Mouse (Mus musculus): ENCODE data around the gene Ddx55. TPM values are rescaled to one million over a fixed set of nuclear protein-coding genes. Genes with fewer than 3 reads are reported as not detected.
"Not testable (repeated sequence)": the region's sequence is repeated elsewhere in the genome, so short reads cannot be mapped to it uniquely, and the experiment has no call there.

Ddx55 gene
- total RNA-seq, 2 experiments from 2014 or later: 4.3 to 4.8 TPM

- peak; percentile 36 for DNase-seq
These were observed 13.6 kb upstream of the Ddx55 start for GRCm38 (mm10) chr5:124538813-124539792.

DNA sequence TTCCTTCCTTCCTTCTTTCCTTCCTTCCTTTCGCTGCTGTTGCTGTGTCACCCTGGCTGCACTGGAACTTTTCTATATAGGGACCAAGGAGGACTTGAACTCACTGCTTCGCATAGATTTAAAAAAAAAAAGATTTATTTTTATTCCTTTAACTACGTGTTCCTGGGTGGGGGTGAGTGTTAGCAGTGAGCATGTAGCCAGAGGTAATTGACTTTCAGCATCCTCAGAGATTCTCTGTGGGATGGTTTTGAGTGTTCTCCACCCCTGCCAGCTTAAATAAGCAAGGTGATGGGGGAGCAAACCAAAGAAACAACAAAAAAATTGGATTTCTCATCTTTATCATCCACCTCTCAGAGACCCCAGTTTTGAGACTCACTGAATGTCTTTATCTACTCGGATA is 12.8 kb upstream of the Ddx55 start:
- DNase-seq: no peak

DNA sequence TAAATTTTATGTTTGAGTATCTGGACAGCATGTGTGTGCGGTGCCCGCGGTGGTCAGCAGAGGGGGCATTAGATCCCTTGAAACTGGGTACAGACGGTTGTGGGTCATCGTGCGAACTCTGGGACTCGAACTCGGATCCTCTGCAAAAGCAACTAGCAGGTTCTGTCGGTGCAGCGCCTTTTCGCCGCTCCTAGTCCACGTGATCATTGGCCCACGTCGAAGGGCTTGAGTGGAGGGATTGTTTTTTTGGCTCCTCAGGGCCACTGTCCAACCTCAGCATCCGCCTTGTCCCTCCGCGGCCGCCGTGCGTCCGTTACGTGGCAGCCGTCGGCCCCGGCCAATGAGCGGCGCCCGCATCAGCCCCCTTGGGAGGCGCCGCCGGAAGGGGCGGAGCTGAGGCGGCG is 12.3 kb upstream of the Ddx55 start, which contains the start of gene Tmed2:
Gene Tmed2 (plus strand): TSS at position 313 of the 404 bp plus-strand sequence.
- peak; percentile 96 for DNase-seq

DNA sequence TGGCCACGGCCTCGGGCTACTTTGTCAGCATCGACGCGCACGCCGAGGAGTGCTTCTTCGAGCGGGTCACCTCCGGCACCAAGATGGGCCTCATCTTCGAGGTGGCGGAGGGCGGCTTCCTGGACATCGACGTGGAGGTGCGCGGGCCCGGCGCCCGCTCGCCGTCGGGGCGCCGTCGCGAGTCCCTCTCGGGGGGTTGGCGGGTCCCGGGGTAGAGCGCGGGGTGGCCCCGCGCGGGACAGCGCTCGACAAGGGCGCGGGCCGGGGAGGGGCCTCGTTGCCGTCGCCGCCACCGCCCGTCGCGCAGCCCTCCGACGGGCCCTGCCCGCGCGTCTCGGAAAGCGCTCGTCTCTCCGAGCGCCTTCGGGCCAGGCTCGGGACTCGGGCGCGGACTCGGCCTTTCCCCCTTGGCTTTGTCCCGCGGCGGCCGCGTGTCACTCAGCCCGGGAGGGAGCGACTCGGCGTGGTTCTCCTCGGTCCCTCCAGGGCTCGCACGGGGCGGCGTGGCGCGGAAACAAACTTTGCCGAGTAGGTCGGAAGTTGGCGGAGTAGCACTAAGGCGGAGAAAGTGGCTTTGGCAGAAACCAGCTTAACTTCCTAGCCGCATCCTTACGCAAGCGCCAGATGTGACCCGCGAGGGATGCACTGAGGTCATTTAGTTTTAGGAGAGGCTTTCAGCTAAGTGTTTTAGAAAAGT is 11.6 kb upstream of the Ddx55 start:
- DNase-seq: peak; percentile 80

DNA sequence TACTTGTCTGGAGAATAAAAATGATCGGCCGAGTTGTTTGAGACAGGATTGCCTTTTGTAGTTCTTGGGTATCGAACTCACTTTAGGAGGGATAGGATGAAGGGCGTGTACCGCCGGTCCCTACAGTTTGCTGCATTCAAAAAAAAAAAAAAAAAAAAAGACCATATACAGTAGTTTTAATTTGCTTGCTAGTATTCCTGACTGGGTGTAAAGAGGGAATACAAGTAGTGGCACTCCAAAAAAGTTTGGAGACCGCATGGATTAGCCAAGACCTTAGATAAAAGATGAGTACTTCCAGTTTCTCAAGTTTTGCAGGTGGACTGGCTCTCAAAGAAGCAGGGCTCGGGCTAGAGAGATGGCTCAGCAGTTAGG is 11.1 kb upstream of the Ddx55 start:
- DNase-seq: no peak

DNA sequence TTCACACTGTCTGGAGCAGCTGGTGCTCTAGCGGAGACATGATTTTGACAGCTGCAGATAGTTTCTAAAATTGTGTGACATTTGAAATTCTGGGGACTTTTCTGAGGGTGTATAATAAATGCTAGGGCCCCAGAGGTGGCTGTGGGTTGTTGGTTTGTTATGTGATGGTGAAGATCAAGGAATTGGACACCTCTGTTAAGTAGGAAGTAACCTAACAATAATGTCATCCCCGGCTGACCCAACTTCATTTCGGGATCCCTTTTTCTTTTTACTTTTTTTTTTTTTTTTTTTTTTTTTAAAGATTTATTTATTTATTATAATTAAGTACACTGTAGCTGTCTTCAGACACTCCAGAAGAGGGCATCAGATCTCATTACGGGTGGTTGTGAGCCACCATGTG is 1.9 kb upstream of the Ddx55 start:
- not testable (repeated sequence) for DNase-seq

DNA sequence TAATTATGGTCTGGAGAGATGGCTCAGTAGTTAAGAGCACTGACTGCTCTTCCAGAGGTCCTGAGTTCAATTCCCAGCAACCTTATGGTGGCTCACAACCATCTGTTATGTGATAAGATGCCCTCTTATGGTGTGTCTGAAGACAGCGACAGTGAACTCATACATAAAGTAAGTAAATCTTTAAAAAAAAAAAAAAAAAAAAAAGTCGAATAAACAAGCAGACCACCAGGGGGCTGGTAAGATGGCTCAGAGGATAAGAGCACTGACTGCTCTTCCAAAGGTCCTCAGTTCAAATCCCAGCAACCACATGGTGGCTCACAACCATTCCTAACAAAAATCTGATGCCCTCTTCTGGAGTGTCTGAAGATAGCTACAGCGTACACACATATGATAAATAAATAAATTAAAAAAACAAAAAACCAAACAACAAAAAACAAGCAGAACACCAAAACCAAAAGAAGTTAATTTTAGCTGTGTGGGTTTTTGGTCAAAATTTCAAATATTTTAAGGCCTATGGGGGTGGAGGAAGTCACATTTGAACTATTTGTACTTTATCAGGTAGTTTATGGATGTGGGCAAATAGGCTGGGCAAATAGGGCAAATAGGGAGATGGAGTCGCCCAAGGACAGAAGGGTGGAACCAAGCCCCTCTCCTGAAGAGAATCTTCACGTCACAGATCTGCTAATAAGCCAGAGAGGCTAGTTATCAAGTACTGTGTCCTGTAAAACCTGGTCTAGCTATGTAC is 1.1 kb upstream of the Ddx55 start:
- not testable (repeated sequence) for DNase-seq

- DNase-seq: no peak
These were observed 581 bp upstream of the Ddx55 start for GRCm38 (mm10) chr5:124552094-124552472.

GRCm38 (mm10) chr5:124553607-124554006 is 943 bp downstream of the Ddx55 start:
- DNase-seq: no peak

DNA sequence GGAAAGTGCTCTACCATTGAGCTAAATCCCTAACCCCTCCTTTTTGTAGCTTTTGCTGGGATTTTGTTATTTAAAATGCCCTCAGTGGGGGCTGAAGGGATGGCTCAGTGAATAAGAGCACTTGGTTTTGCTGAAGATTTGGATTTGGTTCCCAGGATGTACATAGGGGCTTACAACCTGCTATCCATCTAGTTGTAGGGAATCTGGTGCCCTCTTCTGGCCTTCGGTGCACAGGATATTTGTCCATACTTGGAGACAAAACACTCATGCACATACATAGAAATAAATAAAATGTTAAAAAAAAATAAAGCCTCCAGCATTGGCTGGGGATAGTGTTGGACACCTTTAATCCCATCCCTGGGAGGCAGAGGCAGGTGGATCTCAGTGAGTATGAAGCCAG is 2.5 kb downstream of the Ddx55 start:
- DNase-seq: no peak

DNA sequence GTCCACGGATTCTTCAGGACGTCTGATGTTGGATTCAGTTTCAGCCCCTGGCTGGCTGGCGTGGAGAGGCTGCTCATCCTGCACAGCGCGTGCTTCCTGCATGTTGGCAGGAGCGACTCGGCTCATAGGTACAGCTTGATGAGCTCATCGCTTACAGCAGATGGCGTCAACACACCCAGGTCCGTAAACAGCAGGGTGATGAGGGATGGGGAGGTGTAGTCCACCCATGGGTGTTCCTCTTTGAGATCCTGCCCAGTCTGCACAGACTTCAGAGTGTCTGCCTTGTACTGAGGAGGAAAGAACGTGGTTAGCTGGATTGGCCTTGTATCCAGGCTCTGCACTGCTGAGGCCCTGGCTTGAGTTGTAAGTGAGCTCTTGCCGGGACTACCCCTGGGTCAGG is 18.4 kb downstream of the Ddx55 start:
- DNase-seq: no peak

DNA sequence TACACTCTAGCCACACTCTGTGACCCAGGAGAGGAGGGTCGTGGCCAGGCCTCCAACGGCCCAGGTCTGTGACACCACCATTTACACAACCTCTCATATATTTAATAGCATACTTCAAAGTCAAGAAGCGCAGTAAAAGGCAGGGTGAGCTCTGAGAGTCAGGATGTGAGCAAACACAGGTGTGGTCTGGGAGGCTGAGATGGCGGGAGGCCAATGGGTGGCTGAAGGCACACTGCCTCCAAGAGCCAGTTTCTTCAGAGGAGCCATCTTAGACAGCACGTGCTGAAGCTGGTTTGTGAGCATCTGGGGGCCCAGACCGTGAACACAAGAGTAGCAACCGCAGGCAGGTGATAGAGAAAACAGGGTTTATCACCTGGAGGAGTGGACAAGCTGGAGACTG is 22.8 kb downstream of the Ddx55 start:
- no peak for DNase-seq

DNA sequence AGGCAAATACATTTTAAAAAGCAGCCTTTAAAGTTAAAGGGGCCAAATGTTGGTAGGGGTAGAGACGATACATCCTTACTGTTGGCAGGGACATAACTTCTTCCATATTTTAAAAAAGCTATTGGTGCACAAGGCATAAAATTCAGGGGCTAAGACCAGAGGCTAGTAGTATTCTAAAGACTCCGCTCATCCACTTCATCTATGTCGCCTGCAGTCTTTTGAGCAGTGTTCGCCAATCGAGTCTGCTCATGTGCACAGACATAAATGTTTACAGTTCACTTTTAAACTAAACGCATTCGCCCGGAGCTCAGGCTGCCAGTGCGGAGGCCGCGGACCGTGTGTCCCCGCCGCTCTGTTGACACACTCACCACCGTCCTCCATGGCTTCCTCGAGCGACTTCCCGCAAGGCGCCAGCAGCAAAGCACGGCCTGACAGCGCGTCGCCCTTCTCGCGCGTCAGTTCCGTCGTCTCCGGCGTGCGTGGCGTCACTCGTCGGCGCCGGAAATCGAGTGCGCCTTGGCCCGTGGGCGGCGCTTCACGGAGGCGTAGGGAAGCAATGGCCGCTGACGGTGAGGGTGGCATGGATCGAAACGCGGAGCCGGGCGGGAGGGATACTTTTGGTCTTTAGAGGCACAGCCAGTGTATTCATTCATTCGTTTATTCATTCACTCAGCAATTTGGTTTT is 26.1 kb downstream of the Ddx55 start, which contains the start of the genes Eif2b1 and Gtf2h3:
Gene Eif2b1 (minus strand): TSS at position 499 of the 685 bp plus-strand sequence.
Gene Gtf2h3 (plus strand): TSS at position 508 of the 685 bp plus-strand sequence.
- peak; percentile 92 for DNase-seq

GRCm38 (mm10) chr5:124582515-124582914 is 29.9 kb downstream of the Ddx55 start:
- no peak for DNase-seq

DNA sequence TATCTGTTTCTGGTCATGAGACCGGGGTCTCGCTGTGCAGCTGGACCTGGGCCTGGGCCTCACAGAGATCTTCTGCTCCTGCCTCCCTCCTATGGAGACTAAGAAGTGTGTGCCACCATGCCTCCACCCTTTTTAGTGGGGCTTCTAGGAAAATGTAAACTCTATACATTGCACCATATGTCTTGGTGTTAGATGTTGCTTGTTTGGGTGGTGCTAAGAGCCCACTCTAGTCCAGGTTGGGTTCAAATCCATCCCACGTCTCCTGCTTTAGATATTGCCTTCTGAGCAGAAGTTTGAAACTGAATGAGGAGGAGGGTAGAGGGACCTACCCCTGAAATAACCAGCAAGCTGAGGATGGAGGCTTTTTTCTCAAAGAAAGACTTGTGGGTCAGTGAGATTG is 40.1 kb downstream of the Ddx55 start:
- no peak for DNase-seq

GRCm38 (mm10) chr5:124598224-124599174 is 45.8 kb downstream of the Ddx55 start:
- DNase-seq: peak; percentile 93

GRCm38 (mm10) chr5:124599726-124600125 is 47.1 kb downstream of the Ddx55 start:
- DNase-seq: not testable (repeated sequence)

DNA sequence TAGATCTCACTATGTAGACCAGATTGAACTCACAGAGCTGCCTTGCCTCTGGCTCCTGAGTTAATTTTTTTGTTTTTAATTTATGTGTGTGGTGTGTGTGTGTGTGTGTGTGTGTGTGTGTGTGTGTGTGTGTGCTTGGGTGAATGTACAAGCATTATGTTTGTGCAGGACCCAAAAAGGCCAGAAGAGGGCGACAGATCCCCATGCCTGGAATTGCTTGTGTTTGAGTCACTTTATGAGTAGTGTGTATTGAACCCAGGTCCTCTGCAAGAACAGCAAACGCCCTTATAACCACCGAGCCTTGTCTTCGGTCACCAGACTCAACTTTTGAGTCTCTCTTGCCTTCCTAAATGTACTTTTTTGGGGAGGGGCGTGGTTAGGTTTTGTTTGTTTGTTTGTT is 49.7 kb downstream of the Ddx55 start:
- no peak for DNase-seq

- no peak for DNase-seq
These were observed 51.6 kb downstream of the Ddx55 start for GRCm38 (mm10) chr5:124604296-124604695.

GRCm38 (mm10) chr5:124605041-124605622 is 52.5 kb downstream of the Ddx55 start:
- DNase-seq: no peak

All from gastrocnemius, postnatal 25 days (tissue).